Mouse (Mus musculus) right cerebral cortex, postnatal 4 days (tissue): ENCODE data around the gene Gm49721.
"Not testable (repeated sequence)": the region's sequence is repeated elsewhere in the genome, so short reads cannot be mapped to it uniquely, and the experiment has no call there.

Source experiments
- DNase-seq: peaks from one replicate; pipeline ENCODE4 v3.0.0-alpha.2; 2022

The Gm49721 gene

DNA sequence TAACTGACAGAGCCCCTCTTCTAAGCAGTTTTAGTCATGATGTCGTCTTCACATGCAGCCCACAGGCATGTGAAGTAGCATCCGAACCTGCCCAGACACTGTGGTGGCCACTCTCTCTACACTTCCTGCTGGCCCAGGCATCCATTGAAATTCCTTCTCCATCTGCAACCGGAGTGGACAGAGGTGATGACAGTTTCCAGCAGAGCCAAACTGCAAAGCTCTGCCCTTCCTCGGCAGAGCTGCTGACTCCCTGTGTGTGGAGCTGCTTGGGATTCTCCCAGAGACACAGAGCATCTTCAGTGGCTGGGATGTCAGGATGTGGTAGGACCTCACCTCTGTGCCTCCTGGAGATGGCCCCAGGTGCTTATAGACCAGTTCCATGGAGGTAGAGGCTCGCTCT lies 105.8 kb downstream of the Gm49721 start:
- not testable (repeated sequence) for DNase-seq

- DNase-seq: not testable (repeated sequence)
These were observed 106.9 kb downstream of the Gm49721 start for GRCm38 (mm10) chr17:7085469-7086168.

- not testable (repeated sequence) for DNase-seq
These were observed 108.1 kb downstream of the Gm49721 start for GRCm38 (mm10) chr17:7086836-7087235.
